Mouse (Mus musculus): ENCODE results near the gene Scgb2b20.
"Not testable (repeated sequence)": the region's sequence is repeated elsewhere in the genome, so short reads cannot be mapped to it uniquely, and the experiment has no call there.

Scgb2b20 gene

DNA sequence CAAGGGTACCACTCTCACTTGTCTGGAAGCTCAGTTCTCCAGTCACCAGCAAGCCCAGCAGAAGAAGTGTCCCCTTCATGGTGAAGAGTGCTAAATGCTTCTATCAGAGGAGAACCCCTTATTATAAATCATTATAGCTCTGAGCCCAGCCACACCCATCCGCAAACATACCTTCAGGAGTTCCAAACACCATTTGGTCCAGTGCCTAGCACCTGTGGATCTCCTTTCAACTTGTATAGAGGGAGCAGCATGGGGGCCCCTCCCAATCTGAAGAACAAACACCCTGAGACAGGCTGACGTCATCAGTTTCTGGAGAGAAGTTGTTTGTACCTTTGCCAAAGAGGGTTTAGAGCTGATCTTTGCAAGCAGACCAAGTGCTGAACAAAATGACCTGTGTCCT is at the start of gene Scgb2b20:
Scgb2b20 (minus strand) TSS at position 101 of the 400 bp plus-strand sequence.
- not testable (repeated sequence) for DNase-seq (ENCODE audit: low spot score)

- DNase-seq (ENCODE audit: low spot score): not testable (repeated sequence)
Observed at GRCm38 (mm10) chr7:33409681-33410080, 43.6 kb upstream of the Scgb2b20 start.

DNA sequence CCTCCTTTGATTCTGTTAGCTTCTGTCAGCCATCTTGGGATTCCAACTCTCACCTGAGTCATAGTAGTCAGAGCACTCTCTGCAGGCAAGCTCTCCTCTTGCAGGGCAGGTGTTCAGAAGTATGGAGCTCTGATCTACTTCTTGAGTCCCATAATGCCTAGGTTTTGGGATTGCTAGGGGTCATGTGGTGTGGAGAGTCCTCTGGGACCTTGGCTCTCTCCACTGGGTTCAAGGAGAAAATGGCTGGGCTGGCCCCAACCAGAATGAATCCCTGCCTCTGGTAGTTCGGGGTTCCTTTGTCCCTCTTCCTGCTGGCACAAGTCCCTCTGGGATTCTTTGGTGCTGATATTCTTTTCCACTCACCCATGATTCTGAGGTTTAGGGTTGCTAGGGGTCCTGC is 35.5 kb upstream of the Scgb2b20 start:
- DNase-seq (ENCODE audit: low spot score): no peak

DNA sequence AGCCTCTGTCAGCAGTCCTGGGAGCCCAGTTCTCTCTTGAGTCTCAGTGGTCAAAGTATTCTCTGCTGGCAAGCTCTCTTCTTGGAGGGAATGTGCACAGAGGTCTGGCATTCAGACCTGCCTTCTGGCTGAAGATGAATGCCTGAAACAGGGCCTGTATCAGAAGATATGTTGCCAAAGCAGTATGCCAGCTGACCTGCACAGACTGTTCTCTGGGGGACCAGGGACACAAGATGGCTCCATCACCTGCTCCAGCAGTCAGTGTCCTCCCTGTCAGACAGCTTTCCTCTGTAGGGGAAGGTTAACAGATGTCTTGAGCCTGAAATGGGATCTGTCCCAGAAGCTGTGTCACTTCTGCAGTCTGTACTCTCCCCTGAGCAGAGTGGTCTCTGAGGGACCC is 33.6 kb upstream of the Scgb2b20 start:
- not testable (repeated sequence) for DNase-seq (ENCODE audit: low spot score)

DNA sequence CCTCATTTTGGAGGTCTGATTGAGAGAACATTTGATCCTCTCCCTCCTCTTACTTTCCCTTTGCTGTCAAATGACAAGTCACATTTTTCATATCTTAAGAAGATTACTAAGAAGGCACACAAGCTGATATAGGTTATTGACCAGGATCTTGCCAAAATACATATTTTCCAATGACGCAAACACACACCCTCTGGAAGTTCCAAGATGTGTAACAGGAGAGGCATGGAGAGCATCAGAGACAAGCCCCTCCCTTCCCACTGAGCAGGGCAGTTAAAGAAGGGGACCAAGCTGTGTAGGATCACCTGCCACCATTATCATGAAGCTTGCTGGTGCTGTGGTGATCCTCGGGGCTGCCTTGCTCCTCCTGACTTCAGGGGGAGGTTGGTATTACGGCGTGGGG is 6.8 kb upstream of the Scgb2b20 start, which contains the start of gene Scgb1b20:
Scgb1b20 (plus strand) TSS at position 301 of the 400 bp plus-strand sequence.
- DNase-seq (ENCODE audit: low spot score): not testable (repeated sequence)
